Mouse (Mus musculus): Measurements from ENCODE around the gene Tgoln1. TPM values are rescaled to one million over a fixed set of nuclear protein-coding genes. Genes with fewer than 3 reads are reported as not detected.

Tgoln1 gene
- polyA plus RNA-seq, 1 experiment from 2014 or later, result 29.1 TPM

Other genes with a start within 250 kb of the Tgoln1 start
- 40.5 and 44.7 TPM in 2 replicates for gene Vamp5, start 236.5 kb downstream of the Tgoln1 start, polyA plus RNA-seq (2016; fragmentation: Nextera tagmentation; extraction: Ambion mirVana)
- gene Vamp8, start 226.3 kb downstream of the Tgoln1 start, polyA plus RNA-seq (2016; fragmentation: Nextera tagmentation; extraction: Ambion mirVana), result 130 and 137 TPM in 2 replicates
- gene Ggcx, start 202.7 kb downstream of the Tgoln1 start, polyA plus RNA-seq (2016; fragmentation: Nextera tagmentation; extraction: Ambion mirVana), result 28.6 and 29.2 TPM in 2 replicates
- gene Mat2a, start 177.4 kb downstream of the Tgoln1 start, polyA plus RNA-seq (2016; fragmentation: Nextera tagmentation; extraction: Ambion mirVana), result 353 and 387 TPM in 2 replicates
- gene Sh2d6, start 95.3 kb downstream of the Tgoln1 start, polyA plus RNA-seq (2016; fragmentation: Nextera tagmentation; extraction: Ambion mirVana), result 0.15 TPM in 1 of 2 replicates, not detected in the other
- 23.2 and 23.8 TPM in 2 replicates for gene Capg, start 72.6 kb downstream of the Tgoln1 start, polyA plus RNA-seq (2016; fragmentation: Nextera tagmentation; extraction: Ambion mirVana)
- 12.9 and 13.3 TPM in 2 replicates for gene Elmod3, start 18.6 kb downstream of the Tgoln1 start, polyA plus RNA-seq (2016; fragmentation: Nextera tagmentation; extraction: Ambion mirVana)
- gene Retsat, start 18.5 kb downstream of the Tgoln1 start, polyA plus RNA-seq (2016; fragmentation: Nextera tagmentation; extraction: Ambion mirVana), result 13.5 and 17.0 TPM in 2 replicates
- gene Tcf7l1, start 172.3 kb upstream of the Tgoln1 start, polyA plus RNA-seq (2016; fragmentation: Nextera tagmentation; extraction: Ambion mirVana), result 14.7 and 25.9 TPM in 2 replicates

Measured in heart, embryonic 10.5 days (tissue).